ENCODE assay signal across 18 mouse cellular contexts in the genomic region with DNA sequence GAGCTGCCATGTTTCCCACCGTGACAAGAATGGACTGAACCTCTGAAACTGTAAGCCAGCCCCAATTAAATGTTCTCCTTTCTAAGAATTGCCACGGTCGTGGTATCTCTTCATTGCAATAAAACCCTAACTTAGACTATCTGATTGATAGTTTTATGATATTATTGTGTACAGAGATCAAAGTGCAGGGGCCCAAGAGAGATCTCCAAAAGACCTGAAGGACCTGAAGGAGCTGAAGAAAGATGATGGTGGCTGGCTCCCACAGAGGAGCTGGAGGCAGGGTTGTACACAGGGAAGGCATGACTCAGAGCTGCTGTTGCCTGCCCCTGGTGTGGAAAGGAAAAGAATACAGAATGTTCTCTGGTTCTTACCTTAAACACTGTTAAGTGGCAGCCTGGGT. TPM values are rescaled to one million over a fixed set of nuclear protein-coding genes. Genes with fewer than 3 reads are reported as not detected.
DNase-seq lines count a peak whose midpoint lies in the region; ATAC-seq and TF ChIP-seq lines count a peak whose summit lies in the region.
"Had no signal": no experiment of that assay in that cellular context is flagged by ENCODE, and none has a peak within 500 bp of the region (broad histone marks: within the 10 kb centered on the region; RNA-seq: fewer than 3 reads in every experiment).

No protein-coding gene starts in this region.

- H3K4me3 ChIP-seq in neural tube, embryonic 13.5 days = no peak overlapping the region
- H3K4me3 ChIP-seq in neural tube, embryonic 15.5 days (replicated peaks) = no peak overlapping the region
- no peak overlapping the region for H3K4me3 ChIP-seq in intestine, embryonic 15.5 days (replicated peaks)
- no peak overlapping the region for H3K4me3 ChIP-seq in intestine, postnatal 0 days (ENCODE audit: low read depth, low read length)
- H3K4me3 ChIP-seq: embryonic facial prominence, embryonic 10.5 days; embryonic facial prominence, embryonic 12.5 days; forebrain, embryonic 10.5 days; forebrain, embryonic 12.5 days had no signal

- peaks cover 7% of the 10 kb centered on the region; the same call in 1 of the 2 replicates for H3K9me3 ChIP-seq in neural tube, embryonic 13.5 days
- H3K9me3 ChIP-seq in neural tube, embryonic 15.5 days (replicated peaks) = no peaks in the 10 kb centered on the region
- no peaks in the 10 kb centered on the region for H3K9me3 ChIP-seq in intestine, embryonic 15.5 days
- no peaks in the 10 kb centered on the region for H3K9me3 ChIP-seq in intestine, postnatal 0 days (ENCODE audit: control insufficient read depth)
- H3K9me3 ChIP-seq: embryonic facial prominence, embryonic 10.5 days; embryonic facial prominence, embryonic 12.5 days; forebrain, embryonic 10.5 days; forebrain, embryonic 12.5 days had no signal

- DNase-seq in spleen, postnatal 14 days (ENCODE audit: low spot score in 2 of 2) = no peak
- no peak for DNase-seq in adrenal gland, adult 18-20 months (ENCODE audit: low spot score in 2 of 2)
- DNase-seq: adrenal gland, adult 8-10 months; adrenal gland, postnatal 14 days; adrenal gland, postnatal 36 days; cerebellum, adult 11-12 months; cerebellum, adult 2 months; cerebellum, adult 9-10 months; cerebellum, postnatal 25 days had no signal

- no peak overlapping the region for H3K4me2 ChIP-seq in neural tube, embryonic 13.5 days
- no peak overlapping the region for H3K4me2 ChIP-seq in neural tube, embryonic 15.5 days
- no peak overlapping the region for H3K4me2 ChIP-seq in intestine, embryonic 15.5 days (replicated peaks)
- no peak overlapping the region for H3K4me2 ChIP-seq in intestine, postnatal 0 days (replicated peaks; ENCODE audit: low read depth)
- H3K4me2 ChIP-seq: embryonic facial prominence, embryonic 12.5 days; forebrain, embryonic 12.5 days had no signal

- no peak for ATAC-seq in neural tube, embryonic 13.5 days (ENCODE audit: low read depth)
- ATAC-seq in neural tube, embryonic 15.5 days (ENCODE audit: low FRiP score) = no peak
- ATAC-seq in intestine, embryonic 15.5 days = peak; percentile 74
- ATAC-seq in intestine, postnatal 0 days = peak; percentile 71
- no peak for ATAC-seq in erythroid progenitor cell, adult 5-6 weeks (replicated peaks; ENCODE audit: low FRiP score, poor library complexity, severe bottlenecking)

- peaks cover 14% of the 10 kb centered on the region; the same call in 1 of the 2 replicates for H3K4me1 ChIP-seq in neural tube, embryonic 13.5 days (replicated peaks)
- H3K4me1 ChIP-seq in neural tube, embryonic 15.5 days = peaks cover 10% of the 10 kb centered on the region
- peaks cover 10% of the 10 kb centered on the region; the same call in 1 of the 2 replicates for H3K4me1 ChIP-seq in intestine, embryonic 15.5 days (replicated peaks)
- peaks cover 11% of the 10 kb centered on the region; the same call in 1 of the 2 replicates for H3K4me1 ChIP-seq in intestine, postnatal 0 days (replicated peaks; ENCODE audit: control insufficient read depth, insufficient read depth, low read length)
- H3K4me1 ChIP-seq: embryonic facial prominence, embryonic 12.5 days; forebrain, embryonic 10.5 days; forebrain, embryonic 12.5 days had no signal

- peak overlapping the region; percentile 62; the same call in 1 of the 2 replicates for H3K27ac ChIP-seq in neural tube, embryonic 13.5 days (replicated peaks)
- no peak overlapping the region for H3K27ac ChIP-seq in neural tube, embryonic 15.5 days (replicated peaks)
- no peak overlapping the region for H3K27ac ChIP-seq in intestine, embryonic 15.5 days
- peak overlapping the region; percentile 62 for H3K27ac ChIP-seq in intestine, postnatal 0 days (ENCODE audit: low read depth, low read length)
- H3K27ac ChIP-seq: embryonic facial prominence, embryonic 10.5 days; embryonic facial prominence, embryonic 12.5 days; forebrain, embryonic 10.5 days had no signal

- no peaks in the 10 kb centered on the region for H3K36me3 ChIP-seq in neural tube, embryonic 13.5 days
- no peaks in the 10 kb centered on the region for H3K36me3 ChIP-seq in neural tube, embryonic 15.5 days
- no peaks in the 10 kb centered on the region for H3K36me3 ChIP-seq in intestine, embryonic 15.5 days
- H3K36me3 ChIP-seq in intestine, postnatal 0 days (ENCODE audit: control insufficient read depth, insufficient read depth) = no peaks in the 10 kb centered on the region
- H3K36me3 ChIP-seq: embryonic facial prominence, embryonic 10.5 days; embryonic facial prominence, embryonic 12.5 days; forebrain, embryonic 10.5 days; forebrain, embryonic 12.5 days had no signal

- H3K9ac ChIP-seq in neural tube, embryonic 13.5 days = no peak overlapping the region
- no peak overlapping the region for H3K9ac ChIP-seq in neural tube, embryonic 15.5 days (replicated peaks)
- no peak overlapping the region for H3K9ac ChIP-seq in intestine, embryonic 15.5 days
- no peak overlapping the region for H3K9ac ChIP-seq in intestine, postnatal 0 days (ENCODE audit: low read depth, low read length)
- H3K9ac ChIP-seq: embryonic facial prominence, embryonic 12.5 days; forebrain, embryonic 12.5 days had no signal

- 66% methylated on average over 3 of the region's 3 CpGs for whole genome bisulfite sequencing in neural tube, embryonic 13.5 days
- 72% methylated on average over 3 of the region's 3 CpGs for WGBS in neural tube, embryonic 15.5 days
- WGBS in intestine, embryonic 15.5 days = 59% methylated on average over 3 of the region's 3 CpGs
- 40% methylated on average over 3 of the region's 3 CpGs for WGBS in intestine, postnatal 0 days

- no peak for TF ChIP-seq CTCF in intestine, postnatal 0 days (IDR thresholded peaks at IDR 0.05; ENCODE audit: low read depth)

- H3K27me3 ChIP-seq in neural tube, embryonic 13.5 days = no peaks in the 10 kb centered on the region
- H3K27me3 ChIP-seq in neural tube, embryonic 15.5 days (replicated peaks) = no peaks in the 10 kb centered on the region
- H3K27me3 ChIP-seq in intestine, embryonic 15.5 days (replicated peaks) = no peaks in the 10 kb centered on the region
- no peaks in the 10 kb centered on the region for H3K27me3 ChIP-seq in intestine, postnatal 0 days (replicated peaks; ENCODE audit: control insufficient read depth, insufficient read depth, low read length)
- H3K27me3 ChIP-seq: embryonic facial prominence, embryonic 12.5 days; forebrain, embryonic 12.5 days had no signal

RNA-seq across cellular contexts. Expression of a gene that starts 10.6 kb away (rescaled TPM):
- polyA plus RNA-seq in neural tube, embryonic 13.5 days (2015; fragmentation: Nextera tagmentation; extraction: Ambion mirVana) = 4.7 and 5.4 TPM in 2 replicates
- 4.7 and 5.7 TPM in 2 replicates for polyA plus RNA-seq in neural tube, embryonic 15.5 days (2015; fragmentation: Nextera tagmentation; extraction: Ambion mirVana)
- polyA plus RNA-seq in intestine, embryonic 15.5 days (2015; fragmentation: Nextera tagmentation; extraction: Ambion mirVana) = 9.0 and 10.0 TPM in 2 replicates
- polyA plus RNA-seq in intestine, postnatal 0 days (2015; fragmentation: Nextera tagmentation; extraction: Ambion mirVana) = 3.3 and 3.5 TPM in 2 replicates
- 1.3 and 2.2 TPM in 2 replicates for total RNA-seq in erythroid progenitor cell, adult 5-6 weeks (2015; ENCODE audit: low replicate concordance)
- total RNA-seq in erythroid progenitor cell, adult 5-6 weeks (2017; ENCODE audit: low replicate concordance) = 1.3 and 3.9 TPM in 2 replicates
- 1 to 10 TPM; 2.6 to 4.1 TPM for total RNA-seq in adrenal gland, adult 18-20 months (2021)

RNA-seq across cellular contexts. Expression of a gene that starts 57.5 kb away (rescaled TPM):
- 93.2 and 105 TPM in 2 replicates for polyA plus RNA-seq in neural tube, embryonic 13.5 days (2015; fragmentation: Nextera tagmentation; extraction: Ambion mirVana)
- 87.8 and 90.3 TPM in 2 replicates for polyA plus RNA-seq in neural tube, embryonic 15.5 days (2015; fragmentation: Nextera tagmentation; extraction: Ambion mirVana)
- polyA plus RNA-seq in intestine, embryonic 15.5 days (2015; fragmentation: Nextera tagmentation; extraction: Ambion mirVana) = 120 TPM in 2 replicates
- 84.5 and 87.9 TPM in 2 replicates for polyA plus RNA-seq in intestine, postnatal 0 days (2015; fragmentation: Nextera tagmentation; extraction: Ambion mirVana)
- 36.9 and 58.7 TPM in 2 replicates for total RNA-seq in erythroid progenitor cell, adult 5-6 weeks (2015; ENCODE audit: low replicate concordance)
- total RNA-seq in erythroid progenitor cell, adult 5-6 weeks (2017; ENCODE audit: low replicate concordance) = 51.3 and 53.6 TPM in 2 replicates
- total RNA-seq in adrenal gland, adult 18-20 months (2021) = 10 to 100 TPM; 28.7 to 36.5 TPM

Comparison
In these comparisons a context has a peak if more than half of its experiments do, and no peak if none do; other contexts are left out.
1. H3K27ac ChIP-seq: peak in neural tube, embryonic 13.5 days (single experiment) and intestine, postnatal 0 days (single experiment); none in neural tube, embryonic 15.5 days (single experiment) and intestine, embryonic 15.5 days (single experiment).
2. ATAC-seq: peak in intestine, embryonic 15.5 days (single experiment) and intestine, postnatal 0 days (single experiment); none in neural tube, embryonic 13.5 days (single experiment), neural tube, embryonic 15.5 days (single experiment) and erythroid progenitor cell, adult 5-6 weeks (single experiment).